Mouse (Mus musculus) neural tube, embryonic 14.5 days (tissue): ENCODE measurements around the gene Dennd6b. TPM values are rescaled to one million over a fixed set of nuclear protein-coding genes. Genes with fewer than 3 reads are reported as not detected.

Experiments used
- ATAC-seq: fragments of 200-750 bp; cut with Nextera tagmentation; 2 replicates; pipeline ENCODE4 v1.8.0; 2017; ENCODE audit warnings: low read depth, mild to moderate bottlenecking, moderate TSS enrichment, moderate library complexity
- H3K27ac ChIP-seq: fragments of 300-500 bp; sonication (generic); 2 replicates; pipeline ENCODE4 v1.5.1; 2014; ENCODE audit warnings: low read depth, mild to moderate bottlenecking, control low read depth, low read length, moderate library complexity, mixed read lengths
- H3K27me3 ChIP-seq: fragments of 300-500 bp; sonication (generic); 2 replicates; pipeline ENCODE4 v1.6.1; 2014; ENCODE audit warnings: low read length; ENCODE audit not compliant: control insufficient read depth, insufficient read depth
- H3K36me3 ChIP-seq: fragments of 300-500 bp; sonication (generic); 2 replicates; pipeline ENCODE4 v1.6.1; 2014; ENCODE audit warnings: low read length, mixed read lengths; ENCODE audit not compliant: control insufficient read depth, insufficient read depth
- H3K4me1 ChIP-seq: fragments of 300-500 bp; sonication (generic); 2 replicates; pipeline ENCODE4 v1.6.1; 2014; ENCODE audit warnings: low read length; ENCODE audit not compliant: control insufficient read depth, insufficient read depth
- H3K4me2 ChIP-seq: fragments of 300-500 bp; sonication (generic); 2 replicates; pipeline ENCODE4 v1.6.1; 2014; ENCODE audit warnings: mild to moderate bottlenecking, low read depth, low read length, control low read depth
- H3K4me3 ChIP-seq: fragments of 300-500 bp; sonication (generic); 2 replicates; pipeline ENCODE4 v1.5.1; 2014; ENCODE audit warnings: low read depth, low read length, control low read depth, mixed read lengths
- H3K9ac ChIP-seq: fragments of 300-500 bp; sonication (generic); replicated peaks from 2 replicates; pipeline ENCODE4 v1.6.1; 2014; ENCODE audit warnings: low read depth, mild to moderate bottlenecking, control low read depth, low read length, mixed read lengths
- H3K9me3 ChIP-seq: fragments of 300-500 bp; sonication (generic); 2 replicates; pipeline ENCODE4 v1.6.1; 2016; ENCODE audit warnings: low read length; ENCODE audit not compliant: control insufficient read depth
- WGBS: fragments of 180-500 bp; shearing (Covaris S2); extraction: QIAGEN DNeasy Blood & Tissue Kit; methylation state at CpG from one replicate; pipeline ENCODE4 v1.1.7; 2014; 5-methylcytosine and 5-hydroxymethylcytosine counted together
- polyA plus RNA-seq: library from polyadenylated mRNA; unstranded; fragments of >200 nt; fragmentation: Nextera tagmentation; extraction: Ambion mirVana; gene quantifications from 2 replicates; pipeline ENCODE4 v1.2.1, GENCODE M21; 2014

Gene Dennd6b
- polyA plus RNA-seq, 1 experiment from 2014 or later = 94.5 TPM

GRCm38 (mm10) chr15:89184141-89184936 is 12.0 kb downstream of the Dennd6b start:
- H3K27me3 ChIP-seq = no peaks in the 10 kb centered on the region
- H3K4me1 ChIP-seq = no peaks in the 10 kb centered on the region; the same call in 1 of the 2 replicates
- no peak overlapping the region for H3K4me3 ChIP-seq
- H3K27ac ChIP-seq = no peak overlapping the region
- H3K36me3 ChIP-seq = peaks cover 17% of the 10 kb centered on the region
- no peak for ATAC-seq
- no peak overlapping the region for H3K9ac ChIP-seq
- H3K4me2 ChIP-seq = no peak overlapping the region
- 48% methylated on average over 5 of the region's 5 CpGs for WGBS
- H3K9me3 ChIP-seq = no peaks in the 10 kb centered on the region

GRCm38 (mm10) chr15:89182842-89183241 is 13.5 kb downstream of the Dennd6b start:
- Histone ChIP-seq H3K9me3 (no peaks in the 10 kb centered on the region), H3K27ac (no peak overlapping the region), H3K4me3 (no peak overlapping the region), H3K4me1 (peaks cover 15% of the 10 kb centered on the region), H3K9ac (no peak overlapping the region), H3K27me3 (no peaks in the 10 kb centered on the region), H3K4me2 (no peak overlapping the region), H3K36me3 (peaks cover 13% of the 10 kb centered on the region)
- no peak for ATAC-seq
- 59% methylated on average over 5 of the region's 5 CpGs for WGBS

DNA sequence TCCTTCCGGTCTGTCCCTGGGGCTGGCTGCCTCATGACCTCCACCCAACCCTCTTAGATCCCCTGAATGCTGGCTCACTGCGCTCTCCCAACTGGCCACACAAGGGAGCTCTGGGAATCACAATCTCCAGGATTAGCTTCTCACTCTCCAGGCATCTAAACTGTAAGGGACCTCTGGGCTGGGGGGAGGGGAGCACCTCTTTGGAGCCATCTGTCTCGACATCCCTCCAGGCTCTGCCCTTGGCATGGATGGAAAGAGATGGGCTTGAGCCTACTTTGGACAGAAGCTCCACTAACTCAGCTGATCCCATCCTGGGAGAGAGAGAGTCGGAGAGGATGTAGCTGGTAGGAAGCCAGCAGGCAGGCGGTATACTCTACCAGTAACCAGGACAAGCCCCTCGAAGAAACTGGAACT is 14.0 kb downstream of the Dennd6b start:
- Histone ChIP-seq H3K36me3 (peaks cover 12% of the 10 kb centered on the region), H3K27ac (no peak overlapping the region), H3K4me3 (no peak overlapping the region), H3K4me2 (no peak overlapping the region), H3K9ac (no peak overlapping the region), H3K9me3 (no peaks in the 10 kb centered on the region), H3K27me3 (no peaks in the 10 kb centered on the region), H3K4me1 (peaks cover 20% of the 10 kb centered on the region)
- WGBS = 41% methylated on average over 6 of the region's 6 CpGs
- no peak for ATAC-seq

GRCm38 (mm10) chr15:89181561-89182270 is 14.6 kb downstream of the Dennd6b start:
- Histone ChIP-seq H3K4me3 (peak overlapping the region; percentile 78; the same call in 1 of the 2 replicates), H3K9ac (no peak overlapping the region), H3K4me1 (peaks cover 26% of the 10 kb centered on the region), H3K27me3 (no peaks in the 10 kb centered on the region), H3K36me3 (peaks cover 6% of the 10 kb centered on the region), H3K9me3 (no peaks in the 10 kb centered on the region), H3K4me2 (peak overlapping the region; percentile 68; the same call in 1 of the 2 replicates), H3K27ac (no peak overlapping the region)
- no peak for ATAC-seq
- WGBS = 77% methylated on average over 10 of the region's 10 CpGs

DNA sequence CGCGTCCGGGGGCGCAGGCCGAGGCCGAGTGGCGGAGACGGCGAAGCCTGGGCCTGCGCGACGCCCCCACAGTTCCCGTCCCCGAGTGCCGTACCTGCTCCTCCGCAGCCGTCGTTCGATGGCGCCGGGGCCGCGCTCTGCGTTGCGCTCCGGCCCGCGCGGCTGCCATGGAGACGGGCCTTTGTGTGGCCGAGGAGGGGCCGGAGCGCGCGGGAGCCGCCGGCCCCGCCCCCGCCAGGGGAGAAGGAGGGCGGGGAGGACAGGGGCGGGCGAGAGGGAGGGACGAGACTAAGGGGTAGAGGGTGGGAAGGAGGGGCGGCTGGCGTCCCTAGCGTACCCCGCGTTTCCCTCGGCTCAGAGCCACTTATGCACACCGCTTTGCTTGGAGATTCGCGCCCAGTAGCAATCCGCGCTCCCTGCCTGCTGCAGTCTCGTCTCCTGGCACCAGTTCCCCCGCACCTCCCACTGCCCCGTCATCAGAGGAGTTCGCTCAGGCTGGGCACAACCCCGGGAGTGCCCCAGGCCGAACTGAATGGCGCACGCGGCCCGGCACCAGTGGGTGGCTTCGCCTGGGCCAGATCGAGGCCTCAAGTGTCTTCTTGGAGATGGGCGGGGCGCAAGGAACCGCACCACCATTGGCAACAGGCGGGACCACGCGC is 15.6 kb downstream of the Dennd6b start, which contains the start of gene Plxnb2:
Gene Plxnb2 (minus strand): TSS at position 218 of the 659 bp plus-strand sequence.
- WGBS = under 1% methylated on average over 34 of the region's 72 CpGs
- no peaks in the 10 kb centered on the region for H3K27me3 ChIP-seq
- H3K9me3 ChIP-seq = no peaks in the 10 kb centered on the region
- H3K36me3 ChIP-seq = no peaks in the 10 kb centered on the region; the same call in 1 of the 2 replicates
- peak; percentile 89 for ATAC-seq
- H3K27ac ChIP-seq = peak within 1 kb of the TSS; percentile 91
- peak within 1 kb of the TSS; percentile 92 for H3K9ac ChIP-seq
- H3K4me3 ChIP-seq = peak within 1 kb of the TSS; percentile 78
- H3K4me2 ChIP-seq = peak within 1 kb of the TSS; percentile 68
- H3K4me1 ChIP-seq = peaks cover 33% of the 10 kb centered on the region

DNA sequence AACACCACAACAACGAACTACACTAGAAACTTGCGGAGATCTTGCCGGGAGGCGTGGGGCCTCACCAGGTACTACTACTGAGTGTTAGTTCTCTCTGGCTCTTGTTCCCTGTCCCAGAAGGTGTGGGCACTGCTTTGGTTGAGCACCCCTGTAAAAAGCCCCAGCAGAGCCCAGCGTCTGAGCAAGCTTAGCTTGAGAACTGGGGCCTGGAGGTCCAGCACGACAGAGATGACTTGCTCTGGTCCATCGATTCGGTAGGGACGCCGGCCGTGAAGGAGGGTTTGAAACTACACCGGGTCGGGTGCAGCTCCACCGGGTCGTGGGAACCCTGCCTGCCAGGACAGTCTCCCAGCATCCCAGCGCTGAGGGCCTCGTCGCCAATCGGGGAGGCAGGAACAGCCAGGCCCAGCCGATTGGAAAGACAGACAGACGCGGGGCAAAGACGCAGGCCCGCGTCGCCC is 16.2 kb downstream of the Dennd6b start:
- H3K4me1 ChIP-seq = peaks cover 35% of the 10 kb centered on the region
- no peaks in the 10 kb centered on the region for H3K36me3 ChIP-seq
- no peaks in the 10 kb centered on the region for H3K27me3 ChIP-seq
- peak overlapping the region; percentile 78 for H3K4me3 ChIP-seq
- H3K9me3 ChIP-seq = no peaks in the 10 kb centered on the region
- H3K9ac ChIP-seq = peak overlapping the region; percentile 92
- WGBS = under 1% methylated on average over 26 of the region's 26 CpGs
- peak overlapping the region; percentile 91 for H3K27ac ChIP-seq
- ATAC-seq = peak; percentile 16
- H3K4me2 ChIP-seq = peak overlapping the region; percentile 68

DNA sequence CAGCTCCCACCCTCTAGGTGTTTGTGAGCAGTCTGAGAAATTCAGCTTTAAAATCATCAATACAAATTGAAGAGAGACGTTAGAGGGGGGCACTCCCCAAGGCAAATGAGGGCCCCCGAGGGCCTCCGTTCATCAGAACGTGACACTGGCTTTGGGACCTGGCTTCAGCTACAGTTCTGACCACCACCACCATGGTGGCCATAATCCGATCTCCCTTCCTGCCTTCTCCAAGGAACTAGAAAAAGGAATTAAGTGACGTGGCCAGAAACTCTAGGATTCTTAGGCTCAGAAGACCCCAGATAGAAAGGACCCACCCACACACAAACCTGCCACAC is 16.7 kb downstream of the Dennd6b start:
- peak overlapping the region; percentile 91; the same call in 1 of the 2 replicates for H3K27ac ChIP-seq
- WGBS = under 1% methylated on average over 6 of the region's 6 CpGs
- ATAC-seq = no peak
- no peaks in the 10 kb centered on the region for H3K9me3 ChIP-seq
- no peaks in the 10 kb centered on the region for H3K36me3 ChIP-seq
- H3K4me3 ChIP-seq = peak overlapping the region; percentile 78
- no peaks in the 10 kb centered on the region for H3K27me3 ChIP-seq
- H3K4me2 ChIP-seq = peak overlapping the region; percentile 68
- H3K9ac ChIP-seq = peak overlapping the region; percentile 92
- peaks cover 40% of the 10 kb centered on the region for H3K4me1 ChIP-seq

- Histone ChIP-seq H3K4me2 (peak overlapping the region; percentile 68), H3K9ac (peak overlapping the region; percentile 92), H3K27ac (no peak overlapping the region; the same call in none of the 2 replicates), H3K4me1 (peaks cover 45% of the 10 kb centered on the region), H3K36me3 (no peaks in the 10 kb centered on the region), H3K4me3 (peak overlapping the region; percentile 78), H3K9me3 (no peaks in the 10 kb centered on the region), H3K27me3 (no peaks in the 10 kb centered on the region)
- ATAC-seq = no peak
- 7% methylated on average over 16 of the region's 16 CpGs for WGBS
Measured at GRCm38 (mm10) chr15:89178954-89179629, 17.2 kb downstream of the Dennd6b start.
